Mouse (Mus musculus): Measurements from ENCODE around the gene Mbd3.

DNA sequence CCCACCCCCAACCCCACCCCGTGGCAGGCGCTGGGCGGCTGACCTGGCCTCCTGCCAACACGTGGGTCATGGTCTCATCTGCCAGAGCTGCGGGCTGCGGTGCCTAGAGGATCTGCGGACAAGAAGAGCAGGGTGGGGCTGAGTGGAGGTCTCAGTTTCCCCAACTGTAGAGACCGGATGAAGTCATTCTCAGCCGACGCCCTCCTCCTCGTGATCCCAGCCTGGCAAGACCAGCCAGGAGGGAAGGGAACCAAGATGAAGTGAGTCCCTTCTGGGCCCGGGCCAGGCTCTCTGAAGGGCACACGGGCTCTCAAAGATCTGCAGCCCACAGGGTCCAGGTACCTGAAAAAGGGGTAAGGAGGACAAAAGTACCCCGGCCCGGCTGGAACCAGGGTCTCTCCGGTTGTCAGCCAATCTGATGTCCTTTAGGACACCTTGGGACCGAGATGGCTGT is 51.8 kb downstream of the Mbd3 start:
- TF ChIP-seq USF1 (IDR thresholded peaks at IDR 0.05; ENCODE audit: low read depth, low read length): no peak
- TF ChIP-seq CTCF (conservative IDR thresholded peaks at IDR 0.05 in 1 of 2, IDR thresholded peaks at IDR 0.05 in 1 of 2; ENCODE audit: low read depth in 2 of 2, low read length in 2 of 2): no peak
- TF ChIP-seq MXI1 (IDR thresholded peaks at IDR 0.05; ENCODE audit: low read depth, low read length): no peak
- no peak for TF ChIP-seq ZNF384 (IDR thresholded peaks at IDR 0.05; ENCODE audit: low read depth, low read length)
- TF ChIP-seq SMC3 (IDR thresholded peaks at IDR 0.05; ENCODE audit: low read depth, low read length): no peak
- no peak for TF ChIP-seq USF2 (conservative IDR thresholded peaks at IDR 0.05; ENCODE audit: low read depth, low read length)
- TF ChIP-seq EP300 (IDR thresholded peaks at IDR 0.05; ENCODE audit: low read length): no peak
- no peak for TF ChIP-seq JUND (conservative IDR thresholded peaks at IDR 0.05; ENCODE audit: low read depth, low read length)
- no peak for TF ChIP-seq ETS1 (conservative IDR thresholded peaks at IDR 0.05; ENCODE audit: low read depth, low read length)
- no peak for TF ChIP-seq E2F4 (IDR thresholded peaks at IDR 0.05; ENCODE audit: insufficient replicate concordance, low read depth, low read length)
